Mouse (Mus musculus): Measurements from ENCODE around the gene Gm49661.

GRCm38 (mm10) chr8:84966603-84967002, 2.6 kb downstream of the Gm49661 start:
- TF ChIP-seq POLR2A (IDR thresholded peaks at IDR 0.05; ENCODE audit: low read depth, low read length) (no peak), CTCF (conservative IDR thresholded peaks at IDR 0.05; ENCODE audit: insufficient read depth, insufficient read length, low read depth, low read length) (no peak)
